Mouse (Mus musculus) heart, embryonic 14.5 days (tissue): ENCODE data around the gene Vma21-ps. TPM values are rescaled to one million over a fixed set of nuclear protein-coding genes. Genes with fewer than 3 reads are reported as not detected.

Experiments
- ATAC-seq: fragments of 200-750 bp; cut with Nextera tagmentation; 2 replicates; pipeline ENCODE4 v1.8.0; 2017; ENCODE audit warnings: low read depth, moderate TSS enrichment; ENCODE audit not compliant: insufficient number of reproducible peaks, insufficient read depth, low FRiP score
- H3K27ac ChIP-seq, 2 experiments: fragments of 200-500 bp in 1 of 2; fragments of 300-500 bp in 1 of 2; sonication (generic) in 1 of 2; replicated peaks in 1 of 2; 2 replicates each; pipeline ENCODE4 v1.5.1; 2012 to 2014; ENCODE audit warnings: low read depth in 2 of 2, low read length in 2 of 2, control low read depth in 1 of 2, mild to moderate bottlenecking in 1 of 2, mixed read lengths in 1 of 2; ENCODE audit not compliant: control insufficient read depth in 1 of 2, insufficient read depth in 1 of 2
- H3K27me3 ChIP-seq: fragments of 300-500 bp; sonication (generic); 2 replicates; pipeline ENCODE4 v1.6.1; 2014; ENCODE audit warnings: mild to moderate bottlenecking, low read length, control low read depth; ENCODE audit not compliant: control insufficient read depth, insufficient read depth
- H3K36me3 ChIP-seq: fragments of 300-500 bp; sonication (generic); 2 replicates; pipeline ENCODE4 v1.6.1; 2014; ENCODE audit warnings: mild to moderate bottlenecking, control low read depth, low read length, mixed read lengths; ENCODE audit not compliant: control insufficient read depth, insufficient read depth
- H3K4me1 ChIP-seq, 2 experiments: fragments of 200-500 bp in 1 of 2; fragments of 300-500 bp in 1 of 2; sonication (generic) in 1 of 2; 2 replicates each; pipeline ENCODE4 v1.6.1; 2012 to 2014; ENCODE audit warnings: low read length in 2 of 2, control low read depth in 1 of 2, mixed read lengths in 1 of 2; ENCODE audit not compliant: control insufficient read depth in 2 of 2, insufficient read depth in 2 of 2
- H3K4me2 ChIP-seq: fragments of 300-500 bp; sonication (generic); 2 replicates; pipeline ENCODE4 v1.6.1; 2014; ENCODE audit warnings: mild to moderate bottlenecking, low read length
- H3K4me3 ChIP-seq, 2 experiments: fragments of 200-500 bp in 1 of 2; fragments of 300-500 bp in 1 of 2; sonication (generic) in 1 of 2; 2 replicates each; pipeline ENCODE4 v1.5.1; 2012 to 2014; ENCODE audit warnings: low read length in 2 of 2, mild to moderate bottlenecking in 2 of 2, control low read depth in 1 of 2, low read depth in 1 of 2, moderate library complexity in 1 of 2; ENCODE audit not compliant: control insufficient read depth in 1 of 2, insufficient read depth in 1 of 2
- H3K9ac ChIP-seq: fragments of 300-500 bp; sonication (generic); 2 replicates; pipeline ENCODE4 v1.6.1; 2014; ENCODE audit warnings: mild to moderate bottlenecking, low read length
- H3K9me3 ChIP-seq: fragments of 300-500 bp; sonication (generic); 2 replicates; pipeline ENCODE4 v1.6.1; 2016; ENCODE audit warnings: low read length, control low read depth; ENCODE audit not compliant: control insufficient read depth
- WGBS: fragments of 180-500 bp; shearing (Covaris S2); extraction: QIAGEN DNeasy Blood & Tissue Kit; methylation state at CpG from one replicate; pipeline ENCODE4 v1.1.7; 2014; 5-methylcytosine and 5-hydroxymethylcytosine counted together
- polyA plus RNA-seq: library from polyadenylated mRNA; unstranded; fragments of >200 nt; fragmentation: Nextera tagmentation; extraction: Ambion mirVana; gene quantifications from 2 replicates; pipeline ENCODE4 v1.2.1, GENCODE M21; 2014

Vma21-ps gene
- polyA plus RNA-seq, 1 experiment from 2014 or later = not detected

DNA sequence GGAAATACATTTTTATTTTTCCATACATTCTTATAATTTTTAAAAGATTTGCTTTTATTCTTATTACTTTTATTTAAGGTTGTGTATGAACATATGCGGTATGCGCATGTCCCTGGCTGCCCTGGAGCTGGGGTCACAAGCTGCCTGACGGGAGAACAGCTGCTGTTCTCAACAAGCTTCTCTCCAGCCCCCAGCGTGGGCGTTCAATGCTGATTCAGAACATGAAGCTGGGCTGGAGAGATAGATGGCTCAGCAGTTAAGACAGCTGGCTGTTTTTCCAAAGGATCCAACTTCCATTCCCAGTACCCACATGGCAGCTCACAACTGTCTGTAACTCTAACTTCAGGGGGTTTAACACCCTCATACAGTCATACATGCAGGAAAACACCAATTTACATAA lies 35.7 kb downstream of the Vma21-ps start:
- Histone ChIP-seq H3K4me1 (no peaks in the 10 kb centered on the region), H3K4me2 (no peak overlapping the region), H3K9ac (no peak overlapping the region), H3K36me3 (peaks cover 86% of the 10 kb centered on the region), H3K27me3 (no peaks in the 10 kb centered on the region), H3K9me3 (no peaks in the 10 kb centered on the region), H3K4me3 (no peak overlapping the region), H3K27ac (no peak overlapping the region)
- WGBS = 83% methylated on average over 5 of the region's 5 CpGs
- ATAC-seq = no peak

DNA sequence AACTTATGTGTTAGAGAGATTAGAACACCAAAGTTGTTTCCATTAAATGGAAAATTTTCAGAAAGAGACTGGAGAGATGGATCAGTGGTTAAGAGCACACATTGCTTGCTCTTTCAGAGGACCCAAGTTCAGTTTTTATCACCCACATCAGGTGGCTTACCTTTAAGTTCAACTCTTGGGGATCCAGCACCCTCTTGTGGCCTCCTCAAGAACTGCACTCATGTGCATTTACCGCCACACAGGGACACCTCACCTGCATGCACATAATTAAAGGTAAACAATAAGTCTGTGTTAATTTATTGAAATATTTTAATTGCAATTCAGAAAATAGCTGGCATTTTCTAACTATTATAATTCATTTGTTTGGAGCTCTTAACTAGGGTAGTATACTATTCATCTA lies 37.3 kb downstream of the Vma21-ps start:
- no peaks in the 10 kb centered on the region for H3K9me3 ChIP-seq
- H3K4me3 ChIP-seq = no peak overlapping the region
- no peak overlapping the region for H3K4me2 ChIP-seq
- H3K4me1 ChIP-seq = no peaks in the 10 kb centered on the region
- no peak overlapping the region for H3K27ac ChIP-seq
- WGBS = 96% methylated on average over 1 of the region's 1 CpGs
- H3K27me3 ChIP-seq = no peaks in the 10 kb centered on the region
- ATAC-seq = no peak
- H3K36me3 ChIP-seq = peaks cover 86% of the 10 kb centered on the region
- H3K9ac ChIP-seq = no peak overlapping the region

Other genes starting within 250 kb of the Vma21-ps start
- gene Smc2, start 58.0 kb downstream of the Vma21-ps start, polyA plus RNA-seq = 108 and 113 TPM in 2 replicates
- not detected in 2 replicates for gene Toporsl, start 99.0 kb upstream of the Vma21-ps start, polyA plus RNA-seq